Mouse (Mus musculus): ENCODE data around the gene Slc8b1. TPM values are rescaled to one million over a fixed set of nuclear protein-coding genes. Genes with fewer than 3 reads are reported as not detected.
A peak's percentile ranks its signal among the peaks of the same experiment; 100 is the strongest.

Gene Slc8b1
- polyA plus RNA-seq, 1 experiment, result 23.0 TPM

GRCm38 (mm10) chr5:120536046-120536445 is 25.1 kb downstream of the Slc8b1 start:
- Histone ChIP-seq H3K27me3 (replicated peaks; ENCODE audit: control insufficient read depth, insufficient read depth, low read length) (no peaks in the 10 kb centered on the region), H3K4me1 (ENCODE audit: control insufficient read depth, insufficient read depth, low read length) (no peaks in the 10 kb centered on the region), H3K36me3 (ENCODE audit: control insufficient read depth, insufficient read depth, low read length) (peaks cover 4% of the 10 kb centered on the region), H3K4me3 (ENCODE audit: insufficient read depth, low read depth, low read length) (no peak overlapping the region), H3K27ac (ENCODE audit: insufficient read depth, low read depth, low read length) (no peak overlapping the region)
- TF ChIP-seq CTCF (conservative IDR thresholded peaks at IDR 0.05; ENCODE audit: insufficient read depth, insufficient read length, low read depth, low read length) (no peak), POLR2A (IDR thresholded peaks at IDR 0.05; ENCODE audit: low read depth, low read length) (no peak)
- peak; percentile 43 for DNase-seq
- WGBS, result 69% methylated on average over 13 of the region's 13 CpGs

DNA sequence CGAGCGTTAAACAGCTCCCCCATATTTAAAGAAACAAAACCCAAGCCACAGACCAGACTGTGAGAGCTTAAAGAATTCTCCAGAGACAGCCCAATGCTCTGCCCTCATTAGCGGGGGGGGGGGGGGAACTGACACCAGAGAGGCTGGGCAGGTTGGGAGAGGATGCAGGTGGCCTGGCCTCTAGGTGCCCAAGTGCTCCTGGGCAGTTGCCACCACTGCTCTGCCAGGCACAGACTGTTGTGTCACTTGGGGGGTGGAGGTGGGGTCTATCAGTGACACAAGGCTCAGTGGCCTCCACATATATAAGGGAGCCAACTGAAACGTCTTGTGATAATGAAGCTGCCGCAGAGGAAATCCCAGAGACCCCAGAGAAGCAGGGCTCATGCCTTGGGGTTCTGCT is 25.7 kb downstream of the Slc8b1 start:
- Histone ChIP-seq H3K4me1 (ENCODE audit: control insufficient read depth, insufficient read depth, low read length) (no peaks in the 10 kb centered on the region), H3K36me3 (ENCODE audit: control insufficient read depth, insufficient read depth, low read length) (peaks cover 5% of the 10 kb centered on the region), H3K27me3 (replicated peaks; ENCODE audit: control insufficient read depth, insufficient read depth, low read length) (no peaks in the 10 kb centered on the region), H3K27ac (ENCODE audit: insufficient read depth, low read depth, low read length) (no peak overlapping the region), H3K4me3 (ENCODE audit: insufficient read depth, low read depth, low read length) (no peak overlapping the region)
- DNase-seq, result no peak
- TF ChIP-seq POLR2A (IDR thresholded peaks at IDR 0.05; ENCODE audit: low read depth, low read length), result no peak
- 70% methylated on average over 5 of the region's 5 CpGs for WGBS

- no peak overlapping the region for H3K4me3 ChIP-seq (ENCODE audit: insufficient read depth, low read depth, low read length)
- peaks cover 2% of the 10 kb centered on the region for H3K36me3 ChIP-seq (ENCODE audit: control insufficient read depth, insufficient read depth, low read length)
These were observed 37.4 kb downstream of the Slc8b1 start for GRCm38 (mm10) chr5:120548236-120548850.

GRCm38 (mm10) chr5:120550137-120550536 is 39.2 kb downstream of the Slc8b1 start:
- peaks cover 2% of the 10 kb centered on the region for H3K36me3 ChIP-seq (ENCODE audit: control insufficient read depth, insufficient read depth, low read length)
- no peak overlapping the region for H3K4me3 ChIP-seq (ENCODE audit: insufficient read depth, low read depth, low read length)
- 48% methylated on average over 5 of the region's 5 CpGs for WGBS
- no peak overlapping the region for H3K27ac ChIP-seq (ENCODE audit: insufficient read depth, low read depth, low read length)
- TF ChIP-seq CTCF (conservative IDR thresholded peaks at IDR 0.05; ENCODE audit: insufficient read depth, insufficient read length, low read depth, low read length), result no peak
- no peak for TF ChIP-seq POLR2A (IDR thresholded peaks at IDR 0.05; ENCODE audit: low read depth, low read length)
- H3K27me3 ChIP-seq (replicated peaks; ENCODE audit: control insufficient read depth, insufficient read depth, low read length), result no peaks in the 10 kb centered on the region
- H3K4me1 ChIP-seq (ENCODE audit: control insufficient read depth, insufficient read depth, low read length), result no peaks in the 10 kb centered on the region; the same call in 1 of the 2 replicates
- DNase-seq, result peak; percentile 79

More at GRCm38 (mm10) chr5:120548236-120548850, 37.4 kb downstream of the Slc8b1 start:
- no peaks in the 10 kb centered on the region; the same call in 1 of the 2 replicates for H3K4me1 ChIP-seq (ENCODE audit: control insufficient read depth, insufficient read depth, low read length)
- WGBS, result 62% methylated on average over 11 of the region's 11 CpGs
- TF ChIP-seq CTCF (conservative IDR thresholded peaks at IDR 0.05; ENCODE audit: insufficient read depth, insufficient read length, low read depth, low read length) (no peak), POLR2A (IDR thresholded peaks at IDR 0.05; ENCODE audit: low read depth, low read length) (no peak)
- H3K27ac ChIP-seq (ENCODE audit: insufficient read depth, low read depth, low read length), result no peak overlapping the region
- DNase-seq, result no peak
- no peaks in the 10 kb centered on the region for H3K27me3 ChIP-seq (replicated peaks; ENCODE audit: control insufficient read depth, insufficient read depth, low read length)

- WGBS, result 98% methylated on average over 5 of the region's 5 CpGs
- no peak for DNase-seq
- TF ChIP-seq POLR2A (IDR thresholded peaks at IDR 0.05; ENCODE audit: low read depth, low read length), result no peak
- TF ChIP-seq CTCF (conservative IDR thresholded peaks at IDR 0.05; ENCODE audit: insufficient read depth, insufficient read length, low read depth, low read length), result no peak
These were observed 39.7 kb downstream of the Slc8b1 start for GRCm38 (mm10) chr5:120550673-120551072.

GRCm38 (mm10) chr5:120555871-120556270 is 44.9 kb downstream of the Slc8b1 start:
- H3K4me1 ChIP-seq (ENCODE audit: control insufficient read depth, insufficient read depth, low read length), result no peaks in the 10 kb centered on the region; the same call in 1 of the 2 replicates
- no peaks in the 10 kb centered on the region; the same call in 1 of the 2 replicates for H3K36me3 ChIP-seq (ENCODE audit: control insufficient read depth, insufficient read depth, low read length)
- no peaks in the 10 kb centered on the region for H3K27me3 ChIP-seq (replicated peaks; ENCODE audit: control insufficient read depth, insufficient read depth, low read length)
- TF ChIP-seq CTCF (conservative IDR thresholded peaks at IDR 0.05; ENCODE audit: insufficient read depth, insufficient read length, low read depth, low read length) (no peak), POLR2A (IDR thresholded peaks at IDR 0.05; ENCODE audit: low read depth, low read length) (no peak)
- DNase-seq, result no peak
- H3K4me3 ChIP-seq (ENCODE audit: insufficient read depth, low read depth, low read length), result no peak overlapping the region
- WGBS, result 73% methylated on average over 24 of the region's 24 CpGs
- H3K27ac ChIP-seq (ENCODE audit: insufficient read depth, low read depth, low read length), result no peak overlapping the region

More at GRCm38 (mm10) chr5:120550673-120551072, 39.7 kb downstream of the Slc8b1 start:
- Histone ChIP-seq H3K27ac (ENCODE audit: insufficient read depth, low read depth, low read length) (no peak overlapping the region), H3K36me3 (ENCODE audit: control insufficient read depth, insufficient read depth, low read length) (peaks cover 2% of the 10 kb centered on the region), H3K4me1 (ENCODE audit: control insufficient read depth, insufficient read depth, low read length) (no peaks in the 10 kb centered on the region; the same call in 1 of the 2 replicates), H3K27me3 (replicated peaks; ENCODE audit: control insufficient read depth, insufficient read depth, low read length) (no peaks in the 10 kb centered on the region), H3K4me3 (ENCODE audit: insufficient read depth, low read depth, low read length) (no peak overlapping the region)

GRCm38 (mm10) chr5:120558041-120558440 is 47.1 kb downstream of the Slc8b1 start:
- H3K27ac ChIP-seq (ENCODE audit: insufficient read depth, low read depth, low read length), result no peak overlapping the region
- peaks cover 12% of the 10 kb centered on the region for H3K4me1 ChIP-seq (ENCODE audit: control insufficient read depth, insufficient read depth, low read length)
- no peak overlapping the region for H3K4me3 ChIP-seq (ENCODE audit: insufficient read depth, low read depth, low read length)
- TF ChIP-seq POLR2A (IDR thresholded peaks at IDR 0.05; ENCODE audit: low read depth, low read length), result no peak
- no peak for TF ChIP-seq CTCF (conservative IDR thresholded peaks at IDR 0.05; ENCODE audit: insufficient read depth, insufficient read length, low read depth, low read length)
- WGBS, result 62% methylated on average over 8 of the region's 8 CpGs
- H3K27me3 ChIP-seq (replicated peaks; ENCODE audit: control insufficient read depth, insufficient read depth, low read length), result no peaks in the 10 kb centered on the region
- H3K36me3 ChIP-seq (ENCODE audit: control insufficient read depth, insufficient read depth, low read length), result no peaks in the 10 kb centered on the region; the same call in 1 of the 2 replicates
- DNase-seq, result no peak

Measured in kidney, adult 2 months (tissue).